21 mouse cellular contexts compared by ENCODE assay signal in genomic region chr13:12559462-12560120, GRCm38 (mm10). TPM values are rescaled to one million over a fixed set of nuclear protein-coding genes. Genes with fewer than 3 reads are reported as not detected.
A peak's percentile ranks its signal among the peaks of the same experiment; 100 is the strongest.
DNase-seq lines count a peak whose midpoint lies in the region; ATAC-seq and TF ChIP-seq lines count a peak whose summit lies in the region.
"Had no signal": no experiment of that assay in that cellular context is flagged by ENCODE, and none has a peak within 500 bp of the region (broad histone marks: within the 10 kb centered on the region; RNA-seq: fewer than 3 reads in every experiment).

No protein-coding gene starts in this region.

- peak; percentile 46; the same call in 1 of the 2 replicates for ATAC-seq in lung, embryonic 15.5 days (ENCODE audit: borderline replicate concordance, extremely low read depth, low FRiP score, low TSS enrichment)
- peak; percentile 78 for ATAC-seq in midbrain, embryonic 11.5 days (ENCODE audit: low FRiP score)
- ATAC-seq in midbrain, postnatal 0 days (ENCODE audit: low FRiP score): no peak
- ATAC-seq: forebrain, postnatal 0 days; hindbrain, embryonic 16.5 days had no signal

- DNase-seq in lung, postnatal 25 days (ENCODE audit: low spot score): no peak
- no peak for DNase-seq in midbrain, embryonic 11.5 days (ENCODE audit: low spot score, missing footprints)
- DNase-seq in midbrain, postnatal 0 days (ENCODE audit: low spot score): no peak
- DNase-seq in brain, embryonic 14.5 days (ENCODE audit: low read depth): peak; percentile 31
- DNase-seq in urinary bladder, postnatal 4 days (ENCODE audit: low spot score in 2 of 2): no peak
- DNase-seq: adrenal gland, postnatal 10 days; cerebellum, adult 11-12 months; cerebellum, adult 9-10 months; cerebellum, postnatal 25 days; forebrain, postnatal 0 days; gastrocnemius, adult 2 months; gastrocnemius, postnatal 25 days; heart, postnatal 10 days; heart, postnatal 4 days had no signal

- 52% methylated on average over 6 of the region's 6 CpGs for WGBS in lung, embryonic 15.5 days
- 24% methylated on average over 6 of the region's 6 CpGs for WGBS in midbrain, embryonic 11.5 days
- WGBS in midbrain, postnatal 0 days: 16% methylated on average over 6 of the region's 6 CpGs

- H3K27me3 ChIP-seq in lung, embryonic 15.5 days: no peaks in the 10 kb centered on the region
- peaks cover 15% of the 10 kb centered on the region for H3K27me3 ChIP-seq in midbrain, embryonic 11.5 days (ENCODE audit: control insufficient read depth, insufficient read depth, low read length)
- no peaks in the 10 kb centered on the region for H3K27me3 ChIP-seq in midbrain, postnatal 0 days (ENCODE audit: insufficient read depth, low read length)
- H3K27me3 ChIP-seq: embryonic facial prominence, embryonic 12.5 days; hindbrain, embryonic 12.5 days had no signal

- no peaks in the 10 kb centered on the region for H3K9me3 ChIP-seq in lung, embryonic 15.5 days
- H3K9me3 ChIP-seq in midbrain, embryonic 11.5 days (ENCODE audit: control insufficient read depth, low read length): no peaks in the 10 kb centered on the region
- H3K9me3 ChIP-seq in midbrain, postnatal 0 days (ENCODE audit: low read length): no peaks in the 10 kb centered on the region
- H3K9me3 ChIP-seq: embryonic facial prominence, embryonic 12.5 days; forebrain, embryonic 12.5 days; G1E; heart, embryonic 10.5 days; hindbrain, embryonic 12.5 days had no signal

- H3K36me3 ChIP-seq in lung, embryonic 15.5 days: no peaks in the 10 kb centered on the region
- no peaks in the 10 kb centered on the region for H3K36me3 ChIP-seq in midbrain, embryonic 11.5 days (ENCODE audit: control insufficient read depth, insufficient read depth, low read length)
- no peaks in the 10 kb centered on the region for H3K36me3 ChIP-seq in midbrain, postnatal 0 days (ENCODE audit: insufficient read depth, low read length)
- H3K36me3 ChIP-seq: embryonic facial prominence, embryonic 12.5 days; forebrain, embryonic 12.5 days; G1E; heart, embryonic 10.5 days; hindbrain, embryonic 12.5 days had no signal

- TF ChIP-seq POLR2A in brain, embryonic 14.5 days (IDR thresholded peaks at IDR 0.05; ENCODE audit: borderline replicate concordance, extremely low read depth, insufficient read depth, insufficient read length, poor library complexity, severe bottlenecking): no peak

- no peak overlapping the region for H3K4me2 ChIP-seq in lung, embryonic 15.5 days
- no peak overlapping the region for H3K4me2 ChIP-seq in midbrain, embryonic 11.5 days
- no peak overlapping the region for H3K4me2 ChIP-seq in midbrain, postnatal 0 days (ENCODE audit: low read depth, low read length, poor library complexity, severe bottlenecking)
- H3K4me2 ChIP-seq: embryonic facial prominence, embryonic 12.5 days; forebrain, embryonic 12.5 days; hindbrain, embryonic 12.5 days had no signal

- no peak overlapping the region for H3K4me3 ChIP-seq in lung, embryonic 15.5 days
- no peak overlapping the region for H3K4me3 ChIP-seq in midbrain, embryonic 11.5 days (ENCODE audit: low read depth, low read length)
- H3K4me3 ChIP-seq in midbrain, postnatal 0 days (ENCODE audit: low read depth, low read length): no peak overlapping the region
- H3K4me3 ChIP-seq: embryonic facial prominence, embryonic 12.5 days; forebrain, embryonic 12.5 days; gastrocnemius, adult 2 months; heart, embryonic 10.5 days; hindbrain, embryonic 12.5 days had no signal

- no peak overlapping the region for H3K9ac ChIP-seq in lung, embryonic 15.5 days
- no peak overlapping the region for H3K9ac ChIP-seq in midbrain, embryonic 11.5 days (ENCODE audit: low read length)
- no peak overlapping the region for H3K9ac ChIP-seq in midbrain, postnatal 0 days (replicated peaks; ENCODE audit: low read length, poor library complexity, severe bottlenecking)
- H3K9ac ChIP-seq: embryonic facial prominence, embryonic 12.5 days; forebrain, embryonic 12.5 days; forebrain, postnatal 0 days; hindbrain, embryonic 12.5 days had no signal

- H3K27ac ChIP-seq in lung, embryonic 15.5 days: peak overlapping the region; percentile 66
- H3K27ac ChIP-seq in midbrain, embryonic 11.5 days (ENCODE audit: low read depth, low read length): no peak overlapping the region
- H3K27ac ChIP-seq in midbrain, postnatal 0 days (ENCODE audit: low read depth, low read length): no peak overlapping the region
- H3K27ac ChIP-seq: embryonic facial prominence, embryonic 12.5 days; forebrain, embryonic 12.5 days; gastrocnemius, adult 2 months; heart, embryonic 10.5 days; hindbrain, embryonic 12.5 days had no signal

- no peaks in the 10 kb centered on the region for H3K4me1 ChIP-seq in lung, embryonic 15.5 days
- peaks cover 2% of the 10 kb centered on the region; the same call in 1 of the 2 replicates for H3K4me1 ChIP-seq in midbrain, embryonic 11.5 days (ENCODE audit: control insufficient read depth, insufficient read depth, low read length)
- no peaks in the 10 kb centered on the region for H3K4me1 ChIP-seq in midbrain, postnatal 0 days (ENCODE audit: insufficient read depth, low read length)
- H3K4me1 ChIP-seq: embryonic facial prominence, embryonic 12.5 days; forebrain, embryonic 12.5 days; heart, embryonic 10.5 days; hindbrain, embryonic 12.5 days had no signal

- no peak for TF ChIP-seq CTCF in midbrain, postnatal 0 days (IDR thresholded peaks at IDR 0.05)
- no peak for TF ChIP-seq CTCF in brain, embryonic 14.5 days (IDR thresholded peaks at IDR 0.05; ENCODE audit: borderline replicate concordance, extremely low read depth, insufficient read depth, insufficient read length)

RNA-seq across cellular contexts. Expression of gene Ero1lb, which starts 6.1 kb away (rescaled TPM):
- polyA plus RNA-seq in lung, embryonic 15.5 days (2015; fragmentation: Nextera tagmentation; extraction: Ambion mirVana): 10.1 TPM in 2 replicates
- 14.3 and 14.7 TPM in 2 replicates for polyA plus RNA-seq in midbrain, embryonic 11.5 days (2014; fragmentation: Nextera tagmentation; extraction: Ambion mirVana)
- 8.6 and 10.7 TPM in 2 replicates for total RNA-seq in midbrain, postnatal 0 days (2014; rRNA removed)
- polyA plus RNA-seq in midbrain, postnatal 0 days (2015; fragmentation: Nextera tagmentation; extraction: Ambion mirVana): 10.7 and 11.3 TPM in 2 replicates
- 6.1 and 7.4 TPM in 2 replicates for polyA plus RNA-seq in brain, embryonic 14.5 days (2012; rRNA removed)

RNA-seq across cellular contexts. Expression of gene Edaradd, which starts 39.4 kb away (rescaled TPM):
- polyA plus RNA-seq in lung, embryonic 15.5 days (2015; fragmentation: Nextera tagmentation; extraction: Ambion mirVana): 1.6 and 1.7 TPM in 2 replicates
- 2.2 and 3.2 TPM in 2 replicates for polyA plus RNA-seq in midbrain, embryonic 11.5 days (2014; fragmentation: Nextera tagmentation; extraction: Ambion mirVana)
- total RNA-seq in midbrain, postnatal 0 days (2014; rRNA removed): 1.1 and 1.4 TPM in 2 replicates
- polyA plus RNA-seq in midbrain, postnatal 0 days (2015; fragmentation: Nextera tagmentation; extraction: Ambion mirVana): 1.4 TPM in 2 replicates
- 0.69 and 0.98 TPM in 2 replicates for polyA plus RNA-seq in brain, embryonic 14.5 days (2012; rRNA removed)
- total RNA-seq: gastrocnemius, adult 2 months; gastrocnemius, postnatal 25 days had no signal
